Mouse (Mus musculus) thymus, adult 2 months (tissue): ENCODE measurements around the gene Macrod2. TPM values are rescaled to one million over a fixed set of nuclear protein-coding genes. Genes with fewer than 3 reads are reported as not detected.

ENCODE experiments used
- DNase-seq: peaks from one replicate; pipeline ENCODE4 v3.0.0; 2021
- H3K27ac ChIP-seq: fragments of 200-500 bp; 2 replicates; pipeline ENCODE4 v1.5.1; 2012; ENCODE audit warnings: low read length, control low read depth; ENCODE audit not compliant: control insufficient read depth, insufficient read depth
- H3K27me3 ChIP-seq: fragments of 200-500 bp; 2 replicates; pipeline ENCODE4 v1.6.1; 2012; ENCODE audit warnings: mild to moderate bottlenecking, low read length, moderate library complexity, mixed read lengths; ENCODE audit not compliant: control insufficient read depth, insufficient read depth
- H3K36me3 ChIP-seq: fragments of 200-500 bp; 2 replicates; pipeline ENCODE4 v1.6.1; 2012; ENCODE audit warnings: mild to moderate bottlenecking, low read length, moderate library complexity; ENCODE audit not compliant: control insufficient read depth, insufficient read depth
- H3K4me1 ChIP-seq: fragments of 200-500 bp; replicated peaks from 2 replicates; pipeline ENCODE4 v1.6.1; 2012; ENCODE audit warnings: low read length; ENCODE audit not compliant: control insufficient read depth, insufficient read depth
- H3K4me3 ChIP-seq: fragments of 200-500 bp; 2 replicates; pipeline ENCODE4 v1.5.1; 2012; ENCODE audit warnings: mild to moderate bottlenecking, low read length, control low read depth, moderate library complexity; ENCODE audit not compliant: control insufficient read depth, insufficient read depth
- CTCF ChIP-seq: fragments of 200-500 bp; IDR thresholded peaks from 2 replicates; pipeline ENCODE4 v1.5.1; 2012; ENCODE audit warnings: mild to moderate bottlenecking, control low read depth, low read length, moderate library complexity, borderline replicate concordance; ENCODE audit not compliant: control insufficient read depth, poor library complexity, insufficient read depth; ENCODE audit errors: extremely low read depth
- POLR2A ChIP-seq: fragments of 200-500 bp; IDR thresholded peaks from 2 replicates; pipeline ENCODE4 v1.6.1; 2012; ENCODE audit warnings: mild to moderate bottlenecking, low read length, control low read depth, moderate library complexity; ENCODE audit not compliant: control insufficient read depth, poor library complexity, insufficient read depth; ENCODE audit errors: extremely low read depth
- WGBS: fragments of 180-500 bp; shearing (Covaris S2); methylation state at CpG from one replicate; pipeline ENCODE4 v1.1.7; 2018; 5-methylcytosine and 5-hydroxymethylcytosine counted together
- polyA plus RNA-seq: library from polyadenylated mRNA; depleted of rRNA; stranded (reverse); fragments of >200 nt; gene quantifications from 2 replicates; pipeline ENCODE4 v1.2.3, GENCODE M21; 2012

Macrod2 gene
- polyA plus RNA-seq, 1 experiment = 2.3 TPM

DNA sequence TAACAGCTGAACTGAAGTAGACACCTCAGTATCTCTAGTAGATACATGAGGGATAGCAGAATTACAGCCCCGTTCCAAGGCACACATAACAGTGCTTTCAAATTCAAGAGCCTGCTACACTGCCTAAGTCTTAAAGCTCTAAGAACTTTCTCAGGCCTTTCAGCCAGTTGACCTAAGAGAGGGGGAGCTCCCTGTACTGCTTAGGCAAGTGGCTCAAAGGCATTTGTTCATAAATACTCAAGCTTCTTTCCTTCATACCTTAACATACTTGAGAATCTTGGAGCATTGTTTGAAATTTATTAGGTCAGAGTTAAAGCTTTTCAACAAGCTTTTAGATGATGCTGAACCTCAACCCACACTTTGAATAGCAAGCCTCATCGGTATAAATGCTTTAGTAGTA, 363.8 kb downstream of the Macrod2 start:
- H3K27me3 ChIP-seq = no peaks in the 10 kb centered on the region
- H3K4me3 ChIP-seq = no peak overlapping the region
- 89% methylated on average over 2 of the region's 2 CpGs for WGBS
- no peaks in the 10 kb centered on the region for H3K4me1 ChIP-seq
- DNase-seq = no peak
- no peak for TF ChIP-seq POLR2A
- no peak for TF ChIP-seq CTCF
- H3K36me3 ChIP-seq = no peaks in the 10 kb centered on the region
- no peak overlapping the region for H3K27ac ChIP-seq

DNA sequence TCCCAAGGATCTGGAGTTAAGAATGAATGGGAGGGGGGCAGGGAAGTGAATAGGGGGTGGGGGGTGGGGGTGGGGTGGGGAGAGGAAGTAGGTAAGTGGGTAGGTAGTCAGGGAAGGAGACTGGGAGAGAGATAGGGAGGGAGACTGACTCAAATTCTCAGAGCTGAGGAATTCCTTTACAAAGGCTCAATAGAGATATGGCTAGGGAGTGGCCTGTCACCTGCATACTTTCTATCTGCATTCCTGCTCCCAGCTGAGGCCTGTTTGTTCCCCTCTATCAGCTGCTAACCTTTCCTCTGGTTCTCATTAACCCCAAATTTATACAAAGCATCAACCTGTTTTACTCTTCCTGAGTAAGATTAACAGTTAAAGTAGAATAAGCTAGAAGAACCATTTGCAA, 364.6 kb downstream of the Macrod2 start:
- Histone ChIP-seq H3K27ac (no peak overlapping the region), H3K36me3 (no peaks in the 10 kb centered on the region), H3K4me1 (no peaks in the 10 kb centered on the region), H3K4me3 (no peak overlapping the region), H3K27me3 (no peaks in the 10 kb centered on the region)
- TF ChIP-seq CTCF (no peak), POLR2A (no peak)
- DNase-seq = no peak

GRCm38 (mm10) chr2:140760137-140760536, 365.0 kb downstream of the Macrod2 start:
- no peak overlapping the region for H3K27ac ChIP-seq
- 93% methylated on average over 3 of the region's 3 CpGs for WGBS

DNA sequence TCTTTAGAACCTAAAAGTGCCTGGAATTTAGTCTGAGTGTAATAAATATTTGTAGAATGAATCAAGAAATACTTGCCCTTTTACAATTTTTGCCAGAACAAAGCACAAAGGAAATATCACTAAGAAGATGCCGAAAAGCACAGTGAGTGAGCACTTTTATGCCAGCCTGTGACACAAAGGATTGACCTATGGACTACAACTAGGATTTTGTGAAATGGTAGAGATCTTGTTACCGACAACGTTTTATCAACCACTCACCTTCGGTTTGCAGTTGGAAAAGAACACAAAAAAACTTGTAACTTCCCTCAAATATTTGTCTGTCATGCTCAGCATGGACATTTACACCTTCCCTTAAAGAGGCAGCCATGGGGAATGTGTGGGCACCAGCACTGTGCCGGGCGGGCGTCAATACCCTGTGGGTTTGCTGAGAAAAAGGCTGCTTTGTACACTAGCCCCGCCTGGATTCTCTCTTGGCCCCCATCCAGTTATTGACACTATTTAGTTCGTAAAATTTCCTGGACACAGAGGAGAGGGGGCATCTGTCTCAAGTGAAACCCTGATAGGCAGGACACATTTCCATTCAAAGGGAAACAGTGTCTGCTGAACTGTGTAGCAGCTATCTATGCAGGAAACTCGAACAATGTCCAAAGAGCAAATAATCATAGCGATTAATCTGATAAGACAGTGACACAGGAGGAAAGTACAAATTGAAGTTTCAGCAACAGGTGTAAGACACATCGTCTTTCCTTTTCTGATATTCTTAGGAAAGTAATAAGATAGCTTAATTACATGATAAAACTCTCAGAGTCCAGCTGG, 368.2 kb downstream of the Macrod2 start:
- no peak for DNase-seq
- Histone ChIP-seq H3K27ac (no peak overlapping the region), H3K36me3 (no peaks in the 10 kb centered on the region), H3K4me1 (no peaks in the 10 kb centered on the region), H3K27me3 (no peaks in the 10 kb centered on the region), H3K4me3 (no peak overlapping the region)
- 94% methylated on average over 12 of the region's 12 CpGs for WGBS
- TF ChIP-seq POLR2A (no peak), CTCF (no peak)

More at GRCm38 (mm10) chr2:140760137-140760536, 365.0 kb downstream of the Macrod2 start:
- DNase-seq = no peak
- H3K36me3 ChIP-seq = no peaks in the 10 kb centered on the region
- H3K4me1 ChIP-seq = no peaks in the 10 kb centered on the region
- TF ChIP-seq CTCF (no peak), POLR2A (no peak)
- H3K4me3 ChIP-seq = no peak overlapping the region
- H3K27me3 ChIP-seq = no peaks in the 10 kb centered on the region

DNA sequence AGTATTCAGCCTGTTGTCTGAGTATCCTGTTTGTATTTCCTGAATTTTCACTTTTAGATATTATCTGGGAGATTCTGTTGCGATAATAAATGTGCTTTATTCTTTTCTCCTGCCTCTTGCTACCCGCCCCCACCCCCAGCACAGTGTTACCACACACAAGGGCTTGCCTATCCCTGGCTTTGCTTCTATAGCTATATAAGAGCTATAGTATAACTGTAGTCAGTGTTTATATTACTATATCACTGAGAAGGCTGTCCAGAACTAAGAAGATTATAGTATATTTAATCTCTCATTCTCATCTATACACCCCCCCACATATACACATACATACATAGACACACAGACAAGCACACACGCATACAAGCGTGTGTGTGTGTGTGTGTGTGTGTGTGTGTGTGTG, 374.4 kb downstream of the Macrod2 start:
- TF ChIP-seq CTCF = no peak
- no peak for TF ChIP-seq POLR2A
- 85% methylated on average over 4 of the region's 4 CpGs for WGBS
- Histone ChIP-seq H3K4me1 (no peaks in the 10 kb centered on the region), H3K4me3 (no peak overlapping the region), H3K27ac (no peak overlapping the region), H3K36me3 (no peaks in the 10 kb centered on the region), H3K27me3 (no peaks in the 10 kb centered on the region)
- DNase-seq = no peak

- WGBS = 96% methylated on average over 6 of the region's 6 CpGs
- H3K4me1 ChIP-seq = no peaks in the 10 kb centered on the region
- no peaks in the 10 kb centered on the region for H3K27me3 ChIP-seq
- no peak overlapping the region for H3K27ac ChIP-seq
- no peaks in the 10 kb centered on the region for H3K36me3 ChIP-seq
- H3K4me3 ChIP-seq = no peak overlapping the region
- no peak for TF ChIP-seq CTCF
- no peak for TF ChIP-seq POLR2A
- DNase-seq = no peak
Measured at GRCm38 (mm10) chr2:140772825-140773224, 377.7 kb downstream of the Macrod2 start.
